Mouse (Mus musculus) stomach, embryonic 16.5 days (tissue): ENCODE results near the gene Vegfa. TPM values are rescaled to one million over a fixed set of nuclear protein-coding genes. Genes with fewer than 3 reads are reported as not detected.

Experiments used
- ATAC-seq: fragments of 200-750 bp; cut with Nextera tagmentation; 2 replicates; pipeline ENCODE4 v1.8.0; 2017; ENCODE audit warnings: moderate number of reproducible peaks, moderate TSS enrichment; ENCODE audit not compliant: insufficient read depth, low FRiP score
- H3K27ac ChIP-seq: fragments of 300-500 bp; sonication (generic); 2 replicates; pipeline ENCODE4 v1.5.1; 2014; ENCODE audit warnings: low read length
- H3K27me3 ChIP-seq: fragments of 300-500 bp; sonication (generic); 2 replicates; pipeline ENCODE4 v1.6.1; 2014; ENCODE audit warnings: low read length, control low read depth, mixed read lengths; ENCODE audit not compliant: control insufficient read depth, insufficient read depth
- H3K36me3 ChIP-seq: fragments of 300-500 bp; sonication (generic); 2 replicates; pipeline ENCODE4 v1.6.1; 2014; ENCODE audit warnings: low read length; ENCODE audit not compliant: control insufficient read depth, insufficient read depth
- H3K4me1 ChIP-seq: fragments of 300-500 bp; sonication (generic); 2 replicates; pipeline ENCODE4 v1.6.1; 2014; ENCODE audit warnings: low read length, control low read depth, mixed read lengths; ENCODE audit not compliant: control insufficient read depth, insufficient read depth
- H3K4me2 ChIP-seq: fragments of 300-500 bp; sonication (generic); 2 replicates; pipeline ENCODE4 v1.6.1; 2014; ENCODE audit warnings: low read depth, low read length, mixed read lengths
- H3K4me3 ChIP-seq: fragments of 300-500 bp; sonication (generic); replicated peaks from 2 replicates; pipeline ENCODE4 v1.5.1; 2014; ENCODE audit warnings: mild to moderate bottlenecking, low read length
- H3K9ac ChIP-seq: fragments of 300-500 bp; sonication (generic); 2 replicates; pipeline ENCODE4 v1.6.1; 2014; ENCODE audit warnings: low read length
- H3K9me3 ChIP-seq: fragments of 300-500 bp; sonication (generic); replicated peaks from 2 replicates; pipeline ENCODE4 v1.6.1; 2016; ENCODE audit warnings: low read length, control low read depth; ENCODE audit not compliant: control insufficient read depth
- WGBS: fragments of 180-500 bp; shearing (Covaris S2); extraction: QIAGEN DNeasy Blood & Tissue Kit; methylation state at CpG from one replicate; pipeline ENCODE4 v1.1.7; 2014; 5-methylcytosine and 5-hydroxymethylcytosine counted together
- polyA plus RNA-seq: library from polyadenylated mRNA; unstranded; fragments of >200 nt; fragmentation: Nextera tagmentation; extraction: Ambion mirVana; gene quantifications from 2 replicates; pipeline ENCODE4 v1.2.1, GENCODE M21; 2015

Vegfa gene
- polyA plus RNA-seq, 1 experiment from 2014 or later = 3.9 TPM

GRCm38 (mm10) chr17:45968341-45968740 lies 63.8 kb downstream of the Vegfa start:
- Histone ChIP-seq H3K4me3 (no peak overlapping the region), H3K4me1 (peaks cover 20% of the 10 kb centered on the region; the same call in 1 of the 2 replicates), H3K27me3 (no peaks in the 10 kb centered on the region), H3K9me3 (no peaks in the 10 kb centered on the region), H3K9ac (no peak overlapping the region), H3K27ac (no peak overlapping the region), H3K36me3 (no peaks in the 10 kb centered on the region), H3K4me2 (no peak overlapping the region)
- WGBS = 80% methylated on average over 11 of the region's 11 CpGs
- ATAC-seq = no peak

Other genes starting within 250 kb of the Vegfa start
- 124 and 126 TPM in 2 replicates for gene Mrps18a, start 78.6 kb upstream of the Vegfa start, polyA plus RNA-seq
- 10.0 and 10.1 TPM in 2 replicates for gene Rsph9, start 111.8 kb upstream of the Vegfa start, polyA plus RNA-seq
- 33.9 and 36.6 TPM in 2 replicates for gene Mad2l1bp, start 121.2 kb upstream of the Vegfa start, polyA plus RNA-seq
- 37.9 and 39.2 TPM in 2 replicates for gene Gtpbp2, start 128.7 kb upstream of the Vegfa start, polyA plus RNA-seq
- 14.9 and 15.1 TPM in 2 replicates for gene Polh, start 170.3 kb upstream of the Vegfa start, polyA plus RNA-seq
- gene Xpo5, start 170.4 kb upstream of the Vegfa start, polyA plus RNA-seq = 32.7 and 32.9 TPM in 2 replicates
- gene Polr1c, start 215.7 kb upstream of the Vegfa start, polyA plus RNA-seq = 67.9 and 72.6 TPM in 2 replicates
- gene Yipf3, start 215.7 kb upstream of the Vegfa start, polyA plus RNA-seq = 111 and 120 TPM in 2 replicates
- gene Lrrc73, start 221.2 kb upstream of the Vegfa start, polyA plus RNA-seq = 0.45 and 0.48 TPM in 2 replicates